Mouse (Mus musculus) ES-E14 (cell line): Measurements from ENCODE around the gene Ccdc151. TPM values are rescaled to one million over a fixed set of nuclear protein-coding genes. Genes with fewer than 3 reads are reported as not detected.

Experiments
- DNase-seq: peaks from one replicate; pipeline ENCODE4 v3.0.0-alpha.2; 2013; ENCODE audit warnings: low read depth, low spot score
- H3K27ac ChIP-seq: 2 replicates; pipeline ENCODE4 v1.5.1; 2012; ENCODE audit warnings: low read depth, mild to moderate bottlenecking, low read length, moderate library complexity, mixed read lengths; ENCODE audit not compliant: poor library complexity, insufficient read depth, severe bottlenecking
- H3K36me3 ChIP-seq: 2 replicates; pipeline ENCODE4 v1.6.1; 2012; ENCODE audit warnings: mild to moderate bottlenecking, low read length, moderate library complexity, mixed read lengths; ENCODE audit not compliant: control insufficient read depth, poor library complexity, insufficient read depth, severe bottlenecking
- H3K4me1 ChIP-seq, 2 experiments: fragments of 150-350 bp in 1 of 2; sonication (generic) in 1 of 2; 2 replicates each; pipeline ENCODE4 v1.6.1; 2012; ENCODE audit warnings: low read length in 2 of 2, mild to moderate bottlenecking in 1 of 2, mixed read lengths in 1 of 2; ENCODE audit not compliant: control insufficient read depth in 2 of 2, insufficient read depth in 2 of 2, poor library complexity in 1 of 2
- H3K4me3 ChIP-seq, 2 experiments: fragments of 150-350 bp in 1 of 2; sonication (generic) in 1 of 2; 2 replicates each; pipeline ENCODE4 v1.5.1; 2012; ENCODE audit warnings: low read length in 2 of 2, low read depth in 1 of 2, mild to moderate bottlenecking in 1 of 2, mixed read lengths in 1 of 2; ENCODE audit not compliant: insufficient read depth in 1 of 2, poor library complexity in 1 of 2, severe bottlenecking in 1 of 2
- H3K9ac ChIP-seq: 2 replicates; pipeline ENCODE4 v1.6.1; 2012; ENCODE audit warnings: low read depth, mild to moderate bottlenecking, low read length, mixed read lengths; ENCODE audit not compliant: poor library complexity, insufficient read depth, severe bottlenecking
- H3K9me3 ChIP-seq: fragments of 150-350 bp; sonication (generic); 2 replicates; pipeline ENCODE4 v1.6.1; 2012; ENCODE audit warnings: low read depth, mild to moderate bottlenecking, low read length; ENCODE audit not compliant: control insufficient read depth, insufficient read depth
- CHD2 ChIP-seq: IDR thresholded peaks from 2 replicates; pipeline ENCODE4 v1.6.1; 2014; ENCODE audit warnings: mild to moderate bottlenecking, low read depth, low read length, inconsistent platforms
- HCFC1 ChIP-seq: IDR thresholded peaks from 2 replicates; pipeline ENCODE4 v1.6.1; 2012; ENCODE audit warnings: low read length, inconsistent platforms, borderline replicate concordance; ENCODE audit not compliant: insufficient read depth
- MAFK ChIP-seq: IDR thresholded peaks from 2 replicates; pipeline ENCODE4 v1.6.1; 2014; ENCODE audit warnings: mild to moderate bottlenecking, low read depth, low read length, inconsistent platforms; ENCODE audit not compliant: insufficient read depth
- ZC3H11A ChIP-seq: IDR thresholded peaks from 2 replicates; pipeline ENCODE4 v1.6.1; 2012; ENCODE audit warnings: low read depth, mild to moderate bottlenecking, inconsistent platforms, low read length, borderline replicate concordance
- ZNF384 ChIP-seq: IDR thresholded peaks from 2 replicates; pipeline ENCODE4 v1.6.1; 2012; ENCODE audit warnings: low read depth, low read length, inconsistent platforms
- in situ Hi-C, 2 experiments: fragments of 600-800 bp; cut with MboI; formaldehyde crosslinking; loops; one replicate each; pipeline ENCODE4 v1.15.1; 2025; ENCODE audit warnings: low sequenced_read_pairs in 2 of 2, inconsistent platforms in 1 of 2; ENCODE audit not compliant: unreplicated experiment in 2 of 2
- total RNA-seq: library from RNA; depleted of rRNA; stranded (reverse); fragments of 300-350 nt; gene quantifications from 2 replicates; pipeline ENCODE4 v1.2.3, GENCODE M21; 2012

The Ccdc151 gene
- total RNA-seq, 1 experiment, result 1.4 TPM

DNA sequence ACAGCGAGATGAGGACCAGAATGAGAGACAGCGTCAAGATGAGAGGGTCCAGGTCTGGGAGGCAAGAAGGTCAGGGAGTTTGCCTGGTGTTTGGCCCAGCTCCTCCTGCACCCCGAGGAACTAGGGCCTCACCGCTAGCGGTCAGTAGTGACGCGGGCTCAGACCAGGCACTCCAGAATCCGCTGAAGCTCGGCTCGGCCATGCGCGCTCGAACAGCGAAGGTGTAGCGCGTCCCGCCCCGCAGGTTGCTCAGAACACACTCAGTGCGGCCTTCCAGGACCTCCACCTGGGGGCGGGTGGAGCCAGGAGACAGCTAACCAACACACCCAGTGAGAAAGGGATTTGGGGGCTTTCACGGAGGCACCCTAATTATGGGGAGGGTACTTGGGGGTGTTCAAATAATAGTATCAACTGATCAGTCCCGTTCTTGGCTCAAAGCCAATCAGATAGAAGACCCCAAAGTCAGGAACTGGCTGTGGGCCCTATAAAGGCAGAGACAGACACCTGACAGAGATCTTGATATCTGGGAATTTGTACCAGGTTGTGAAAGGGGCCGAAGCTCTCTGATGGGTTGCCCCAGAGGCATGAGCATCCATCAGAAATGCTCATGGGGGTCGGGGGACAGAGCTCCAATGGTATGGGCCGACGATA, 41.8 kb downstream of the Ccdc151 start:
- Histone ChIP-seq H3K9ac (no peak overlapping the region), H3K27ac (no peak overlapping the region), H3K36me3 (no peaks in the 10 kb centered on the region; the same call in 1 of the 2 replicates), H3K4me3 (peak overlapping the region; percentile 38 to 68; a peak in 3 of 4 replicates), H3K9me3 (no peaks in the 10 kb centered on the region), H3K4me1 (peaks cover 0 to 9% of the 10 kb centered on the region in 2 experiments; a peak in 2 of 4 replicates)
- TF ChIP-seq HCFC1, result no peak
- no peak for TF ChIP-seq ZNF384
- TF ChIP-seq ZC3H11A, result no peak
- no peak for TF ChIP-seq MAFK
- TF ChIP-seq CHD2, result no peak
- in situ Hi-C loops, result no loop called here
- no peak for DNase-seq

- peaks cover 0 to 9% of the 10 kb centered on the region in 2 experiments; a peak in 2 of 4 replicates for H3K4me1 ChIP-seq
- no peak for TF ChIP-seq MAFK
- no peak for TF ChIP-seq CHD2
- no peak for TF ChIP-seq ZNF384
- no peak for TF ChIP-seq ZC3H11A
- no peak for TF ChIP-seq HCFC1
- no peak overlapping the region for H3K27ac ChIP-seq
- no peak overlapping the region for H3K9ac ChIP-seq
- H3K36me3 ChIP-seq, result no peaks in the 10 kb centered on the region; the same call in 1 of the 2 replicates
- in situ Hi-C loops, result no loop called here
- no peak for DNase-seq
- H3K4me3 ChIP-seq, result peak overlapping the region in 1 of 2 experiments; percentile 38; a peak in 2 of 4 replicates
- no peaks in the 10 kb centered on the region for H3K9me3 ChIP-seq
Measured at GRCm38 (mm10) chr9:21960135-21960534, 42.3 kb downstream of the Ccdc151 start.

DNA sequence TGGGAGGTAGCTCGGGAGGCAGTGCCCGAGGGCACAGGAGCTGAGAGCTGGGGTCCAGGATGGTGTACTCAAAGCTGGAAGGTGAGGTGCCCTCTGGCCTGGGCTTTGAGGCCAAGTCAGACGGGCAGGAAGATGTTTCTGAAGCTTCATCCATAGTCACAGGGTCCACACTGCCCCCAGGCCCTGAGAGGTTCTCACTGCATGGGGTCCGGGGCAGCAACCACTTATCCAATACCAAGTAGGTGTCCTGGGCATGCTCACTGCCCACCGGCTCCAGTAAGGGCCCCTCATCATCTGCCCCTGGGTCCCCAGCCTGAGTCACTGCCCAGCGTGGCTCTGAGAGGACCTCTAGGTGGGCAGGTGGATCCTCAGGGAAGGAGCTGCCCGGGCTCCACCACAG, 43.2 kb downstream of the Ccdc151 start:
- H3K4me3 ChIP-seq, result no peak overlapping the region
- TF ChIP-seq MAFK (no peak), ZC3H11A (no peak), CHD2 (no peak), ZNF384 (no peak), HCFC1 (no peak)
- no peaks in the 10 kb centered on the region; the same call in 1 of the 2 replicates for H3K36me3 ChIP-seq
- no peak overlapping the region for H3K9ac ChIP-seq
- in situ Hi-C loops, result no loop called here
- H3K27ac ChIP-seq, result no peak overlapping the region
- peaks cover 0 to 9% of the 10 kb centered on the region in 2 experiments; a peak in 2 of 4 replicates for H3K4me1 ChIP-seq
- DNase-seq, result no peak
- no peaks in the 10 kb centered on the region for H3K9me3 ChIP-seq

GRCm38 (mm10) chr9:21958372-21958771, 44.1 kb downstream of the Ccdc151 start:
- in situ Hi-C loops, result no loop called here
- Histone ChIP-seq H3K9me3 (no peaks in the 10 kb centered on the region), H3K9ac (no peak overlapping the region), H3K27ac (no peak overlapping the region), H3K4me1 (peaks cover 0 to 9% of the 10 kb centered on the region in 2 experiments; a peak in 2 of 4 replicates), H3K36me3 (no peaks in the 10 kb centered on the region; the same call in 1 of the 2 replicates), H3K4me3 (no peak overlapping the region)
- DNase-seq, result no peak
- TF ChIP-seq CHD2, result no peak
- no peak for TF ChIP-seq HCFC1
- no peak for TF ChIP-seq MAFK
- TF ChIP-seq ZNF384, result no peak
- no peak for TF ChIP-seq ZC3H11A
